Mouse (Mus musculus) MEL (cell line): ENCODE data around the gene Stab2. TPM values are rescaled to one million over a fixed set of nuclear protein-coding genes. Genes with fewer than 3 reads are reported as not detected.

Source experiments
- DNase-seq: peaks from one replicate; pipeline ENCODE4 v3.0.0; 2011; ENCODE audit warnings: low read depth, low spot score
- H3K27ac ChIP-seq: 2 replicates; pipeline ENCODE4 v1.5.1; 2012; ENCODE audit warnings: low read depth, mild to moderate bottlenecking, control low read depth, low read length, moderate library complexity; ENCODE audit not compliant: control insufficient read depth
- H3K27me3 ChIP-seq, 2 experiments: fragments of 150-350 bp in 1 of 2; sonication (generic) in 1 of 2; 2 replicates each; pipeline ENCODE4 v1.6.1; 2012; ENCODE audit warnings: low read length in 2 of 2, mild to moderate bottlenecking in 2 of 2, improper control_type of control experiment in 1 of 2, moderate library complexity in 1 of 2; ENCODE audit not compliant: insufficient read depth in 2 of 2, control insufficient read depth in 1 of 2
- H3K36me3 ChIP-seq, 2 experiments: 2 replicates each; pipeline ENCODE4 v1.6.1; 2012 to 2014; ENCODE audit warnings: low read length in 2 of 2, improper control_type of control experiment in 1 of 2, inconsistent platforms in 1 of 2, mild to moderate bottlenecking in 1 of 2; ENCODE audit not compliant: insufficient read depth in 2 of 2, control insufficient read depth in 1 of 2
- H3K4me1 ChIP-seq, 2 experiments: fragments of 150-350 bp in 1 of 2; sonication (generic) in 1 of 2; 2 replicates each; pipeline ENCODE4 v1.6.1; 2012; ENCODE audit warnings: low read length in 2 of 2, improper control_type of control experiment in 1 of 2, mild to moderate bottlenecking in 1 of 2; ENCODE audit not compliant: insufficient read depth in 2 of 2, control insufficient read depth in 1 of 2
- H3K4me3 ChIP-seq, 2 experiments: fragments of 150-350 bp in 1 of 2; sonication (generic) in 1 of 2; 2 replicates each; pipeline ENCODE4 v1.5.1; 2012; ENCODE audit warnings: low read depth in 2 of 2, low read length in 2 of 2, mild to moderate bottlenecking in 2 of 2, moderate library complexity in 2 of 2, control low read depth in 1 of 2, improper control_type of control experiment in 1 of 2; ENCODE audit not compliant: control insufficient read depth in 1 of 2, insufficient read depth in 1 of 2
- H3K79me2 ChIP-seq: 2 replicates; pipeline ENCODE4 v1.6.1; 2012; ENCODE audit warnings: mild to moderate bottlenecking, low read length, moderate library complexity; ENCODE audit not compliant: control insufficient read depth, poor library complexity, insufficient read depth
- H3K9ac ChIP-seq: 2 replicates; pipeline ENCODE4 v1.6.1; 2012; ENCODE audit warnings: low read depth, mild to moderate bottlenecking, control low read depth, low read length, moderate library complexity; ENCODE audit not compliant: control insufficient read depth, poor library complexity, severe bottlenecking
- H3K9me3 ChIP-seq: fragments of 150-350 bp; sonication (generic); replicated peaks from 2 replicates; pipeline ENCODE4 v1.6.1; 2012; ENCODE audit warnings: mild to moderate bottlenecking, low read length, improper control_type of control experiment, moderate library complexity; ENCODE audit not compliant: insufficient read depth
- BHLHE40 ChIP-seq: IDR thresholded peaks from 2 replicates; pipeline ENCODE4 v1.6.1; 2012; ENCODE audit warnings: low read depth, mild to moderate bottlenecking, inconsistent platforms, low read length, improper control_type of control experiment, borderline replicate concordance
- CHD1 ChIP-seq: IDR thresholded peaks from 2 replicates; pipeline ENCODE4 v1.6.1; 2012; ENCODE audit warnings: low read depth, mild to moderate bottlenecking, inconsistent platforms, low read length, improper control_type of control experiment
- CHD2 ChIP-seq: IDR thresholded peaks from 2 replicates; pipeline ENCODE4 v1.6.1; 2011; ENCODE audit warnings: low read length, improper control_type of control experiment
- ELF1 ChIP-seq: IDR thresholded peaks from 2 replicates; pipeline ENCODE4 v1.6.1; 2014; ENCODE audit warnings: low read depth, mild to moderate bottlenecking, inconsistent platforms, low read length, improper control_type of control experiment, moderate library complexity
- EP300 ChIP-seq, 2 experiments: IDR thresholded peaks; 2 replicates each; pipeline ENCODE4 v1.6.1; 2011; ENCODE audit warnings: improper control_type of control experiment in 2 of 2, low read length in 2 of 2, low read depth in 1 of 2, mild to moderate bottlenecking in 1 of 2
- ETS1 ChIP-seq: IDR thresholded peaks from 2 replicates; pipeline ENCODE4 v1.6.1; 2012; ENCODE audit warnings: low read depth, mild to moderate bottlenecking, inconsistent platforms, low read length, improper control_type of control experiment, moderate library complexity
- GABPA ChIP-seq: IDR thresholded peaks from 2 replicates; pipeline ENCODE4 v1.6.1; 2012; ENCODE audit warnings: low read depth, mild to moderate bottlenecking, inconsistent platforms, low read length, improper control_type of control experiment, moderate library complexity
- JUND ChIP-seq: IDR thresholded peaks from 2 replicates; pipeline ENCODE4 v1.6.1; 2011; ENCODE audit warnings: low read depth, mild to moderate bottlenecking, improper control_type of control experiment, low read length
- KAT2A ChIP-seq: conservative IDR thresholded peaks from 2 replicates; pipeline ENCODE4 v1.6.1; 2012; ENCODE audit warnings: low read depth, low read length, improper control_type of control experiment, inconsistent platforms
- MAFK ChIP-seq: IDR thresholded peaks from 2 replicates; pipeline ENCODE4 v1.6.1; 2011; ENCODE audit warnings: low read depth, mild to moderate bottlenecking, low read length, improper control_type of control experiment, borderline replicate concordance
- MAZ ChIP-seq: IDR thresholded peaks from 2 replicates; pipeline ENCODE4 v1.6.1; 2012; ENCODE audit warnings: low read depth, mild to moderate bottlenecking, inconsistent platforms, low read length, improper control_type of control experiment
- MYB ChIP-seq: IDR thresholded peaks from 2 replicates; pipeline ENCODE4 v1.6.1; 2011; ENCODE audit warnings: mild to moderate bottlenecking, low read depth, low read length, improper control_type of control experiment
- MYC ChIP-seq: IDR thresholded peaks from 2 replicates; pipeline ENCODE4 v1.6.1; 2011; ENCODE audit warnings: low read depth, mild to moderate bottlenecking, low read length, improper control_type of control experiment, moderate library complexity
- NELFE ChIP-seq: IDR thresholded peaks from 2 replicates; pipeline ENCODE4 v1.6.1; 2011; ENCODE audit warnings: low read depth, low read length, improper control_type of control experiment
- NRF1 ChIP-seq: IDR thresholded peaks from 2 replicates; pipeline ENCODE4 v1.6.1; 2014; ENCODE audit warnings: low read depth, mild to moderate bottlenecking, inconsistent platforms, low read length, improper control_type of control experiment, moderate library complexity; ENCODE audit not compliant: poor library complexity, insufficient read depth, severe bottlenecking
- POLR2A ChIP-seq, 2 experiments: IDR thresholded peaks; 2 replicates each; pipeline ENCODE4 v1.6.1; 2011 to 2012; ENCODE audit warnings: low read length in 2 of 2, mild to moderate bottlenecking in 2 of 2, control low read depth in 1 of 2, improper control_type of control experiment in 1 of 2, low read depth in 1 of 2, moderate library complexity in 1 of 2; ENCODE audit not compliant: control insufficient read depth in 1 of 2, insufficient read depth in 1 of 2, poor library complexity in 1 of 2
- RAD21 ChIP-seq: IDR thresholded peaks from 2 replicates; pipeline ENCODE4 v1.6.1; 2011; ENCODE audit warnings: mild to moderate bottlenecking, low read depth, low read length, improper control_type of control experiment
- RCOR1 ChIP-seq: IDR thresholded peaks from 2 replicates; pipeline ENCODE4 v1.6.1; 2012; ENCODE audit warnings: low read depth, mild to moderate bottlenecking, inconsistent platforms, low read length, improper control_type of control experiment
- SIN3A ChIP-seq: IDR thresholded peaks from 2 replicates; pipeline ENCODE4 v1.6.1; 2012; ENCODE audit warnings: low read length, improper control_type of control experiment, inconsistent platforms
- SMC3 ChIP-seq: IDR thresholded peaks from 2 replicates; pipeline ENCODE4 v1.6.1; 2011; ENCODE audit warnings: low read depth, low read length, improper control_type of control experiment
- TBP ChIP-seq: IDR thresholded peaks from 2 replicates; pipeline ENCODE4 v1.8.0; 2011; ENCODE audit warnings: low read depth, low read length, improper control_type of control experiment
- ZMIZ1 ChIP-seq: IDR thresholded peaks from 2 replicates; pipeline ENCODE4 v1.6.1; 2012; ENCODE audit warnings: low read depth, mild to moderate bottlenecking, inconsistent platforms, low read length, improper control_type of control experiment, moderate library complexity
- ZNF384 ChIP-seq: IDR thresholded peaks from 2 replicates; pipeline ENCODE4 v1.6.1; 2012; ENCODE audit warnings: low read depth, mild to moderate bottlenecking, inconsistent platforms, low read length, improper control_type of control experiment
- polyA plus RNA-seq, 2 experiments: library from polyadenylated mRNA; stranded (reverse) in 1 of 2; unstranded in 1 of 2; fragments of >175 nt in 1 of 2; fragments of >200 nt in 1 of 2; gene quantifications; 2 replicates each; pipeline versions ENCODE4 v1.2.1 to v1.2.4; 2012; ENCODE audit warnings: low replicate concordance in 2 of 2, low read depth in 1 of 2; ENCODE audit not compliant: insufficient read length in 2 of 2, insufficient read depth in 1 of 2, missing spikeins in 1 of 2
- total RNA-seq: library from RNA; depleted of rRNA; stranded (reverse); fragments of 300-350 nt; gene quantifications from 2 replicates; pipeline ENCODE4 v1.2.3, GENCODE M21; 2012

Stab2 gene
- total and polyA plus RNA-seq, 3 experiments, result 0.73 to 5.1 TPM; not detected in 1

DNA sequence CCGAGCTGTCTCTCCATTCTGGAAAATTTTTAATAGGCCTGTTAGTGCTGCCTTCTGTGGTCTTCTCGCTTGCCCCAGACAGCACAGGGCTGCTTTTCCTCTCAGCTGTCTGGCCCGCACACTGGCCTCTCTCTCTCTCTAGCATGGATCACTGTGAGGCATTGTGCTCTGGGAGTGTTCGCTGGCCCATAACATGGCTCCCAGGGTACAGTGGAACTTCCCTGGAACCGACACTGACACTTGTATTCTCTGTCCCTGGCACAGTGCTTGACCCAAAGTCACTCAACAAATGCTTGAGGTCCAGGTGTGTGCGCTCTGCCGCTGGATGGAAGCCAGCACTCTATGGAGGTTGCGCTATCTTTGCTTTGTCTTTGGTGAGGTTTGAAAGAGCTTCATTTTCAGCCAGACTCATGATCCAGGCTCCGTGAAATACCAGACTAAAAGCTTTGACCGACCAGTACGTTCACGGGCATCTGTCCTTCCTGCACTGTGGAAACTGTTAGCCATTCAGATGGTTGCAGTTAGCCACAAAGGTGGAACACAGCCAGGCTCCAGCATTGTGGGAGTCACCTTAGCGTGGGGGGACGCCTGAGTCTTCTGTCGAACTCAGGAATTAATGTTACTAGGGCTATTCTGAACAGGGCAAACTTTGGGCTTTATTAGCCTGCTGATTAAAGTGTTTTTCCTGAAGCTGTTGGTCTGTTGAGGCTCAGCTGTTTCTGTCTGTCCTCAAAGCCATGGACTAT, 199.6 kb downstream of the Stab2 start:
- Histone ChIP-seq H3K27me3 (no peaks in the 10 kb centered on the region), H3K79me2 (peaks cover 1% of the 10 kb centered on the region; the same call in 1 of the 2 replicates), H3K27ac (no peak overlapping the region), H3K4me1 (no peaks in the 10 kb centered on the region), H3K36me3 (peaks cover 0 to 12% of the 10 kb centered on the region in 2 experiments; a peak in 2 of 4 replicates), H3K9ac (no peak overlapping the region), H3K4me3 (no peak overlapping the region), H3K9me3 (no peaks in the 10 kb centered on the region)
- DNase-seq, result no peak
- no peak for TF ChIP-seq RCOR1
- no peak for TF ChIP-seq KAT2A
- TF ChIP-seq ZMIZ1, result no peak
- no peak for TF ChIP-seq SIN3A
- no peak for TF ChIP-seq ZNF384
- no peak for TF ChIP-seq GABPA
- no peak for TF ChIP-seq SMC3
- no peak for TF ChIP-seq POLR2A (IDR thresholded peaks at IDR 0.05; ENCODE audit: control insufficient read depth in 1 of 2, insufficient read depth in 1 of 2, low read depth in 1 of 2, low read length in 2 of 2, poor library complexity in 1 of 2)
- no peak for TF ChIP-seq BHLHE40
- no peak for TF ChIP-seq EP300 (IDR thresholded peaks at IDR 0.05; ENCODE audit: low read depth in 1 of 2, low read length in 2 of 2)
- TF ChIP-seq ELF1, result no peak
- no peak for TF ChIP-seq MYB
- no peak for TF ChIP-seq MYC
- no peak for TF ChIP-seq JUND
- no peak for TF ChIP-seq NELFE
- no peak for TF ChIP-seq TBP
- no peak for TF ChIP-seq CHD1
- TF ChIP-seq MAZ, result no peak

DNA sequence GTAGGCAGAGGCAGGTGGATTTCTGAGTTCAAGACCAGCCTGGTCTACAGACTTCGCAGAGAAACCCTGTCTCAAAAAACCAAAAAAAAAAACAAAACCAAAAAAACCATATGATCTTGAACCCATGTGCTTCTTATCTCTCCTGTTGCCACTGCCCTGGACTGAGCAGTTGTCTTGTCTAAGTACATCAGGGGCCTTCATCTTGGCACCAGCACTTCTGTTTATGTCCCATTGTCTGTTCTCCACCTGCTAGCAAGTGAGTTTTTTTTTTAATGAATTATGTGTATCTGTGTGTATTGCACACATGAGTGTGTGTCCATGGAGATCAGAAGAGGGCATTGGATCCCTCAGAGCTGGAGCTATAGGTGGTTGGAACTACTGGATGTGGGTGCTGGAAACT, 200.5 kb downstream of the Stab2 start:
- Histone ChIP-seq H3K9me3 (no peaks in the 10 kb centered on the region), H3K4me3 (no peak overlapping the region), H3K27ac (no peak overlapping the region), H3K27me3 (no peaks in the 10 kb centered on the region), H3K9ac (no peak overlapping the region), H3K79me2 (peaks cover 1% of the 10 kb centered on the region; the same call in 1 of the 2 replicates), H3K4me1 (no peaks in the 10 kb centered on the region)
- TF ChIP-seq SIN3A, result no peak
- TF ChIP-seq CHD1, result no peak
- no peak for TF ChIP-seq MAFK
- TF ChIP-seq CHD2, result no peak
- TF ChIP-seq NRF1, result no peak
- no peak for TF ChIP-seq MYB
- TF ChIP-seq RAD21, result no peak
- TF ChIP-seq ZMIZ1, result no peak
- no peak for TF ChIP-seq ETS1
- TF ChIP-seq, all 39 proteins: peak for 0
- peaks cover 0 to 12% of the 10 kb centered on the region in 2 experiments; a peak in 2 of 4 replicates for H3K36me3 ChIP-seq
- no peak for DNase-seq
